Mouse (Mus musculus): ENCODE data around the gene Grb10.

GRCm38 (mm10) chr11:11893769-11894168 is 144.7 kb downstream of the Grb10 start:
- TF ChIP-seq GATA1 (IDR thresholded peaks at IDR 0.05; ENCODE audit: low read length) (no peak), TAL1 (IDR thresholded peaks at IDR 0.05; ENCODE audit: low read length) (no peak)
